Mouse (Mus musculus) heart, embryonic 11.5 days (tissue): ENCODE data around the gene Apbb2. TPM values are rescaled to one million over a fixed set of nuclear protein-coding genes. Genes with fewer than 3 reads are reported as not detected.

Experiments
- ATAC-seq: fragments of 200-750 bp; cut with Nextera tagmentation; replicated peaks from 2 replicates; pipeline ENCODE4 v1.8.0; 2017; ENCODE audit warnings: moderate library complexity; ENCODE audit not compliant: insufficient number of reproducible peaks, low FRiP score, low TSS enrichment
- H3K27ac ChIP-seq: fragments of 300-500 bp; sonication (generic); 2 replicates; pipeline ENCODE4 v1.5.1; 2014; ENCODE audit warnings: mild to moderate bottlenecking, low read depth, low read length
- H3K27me3 ChIP-seq: fragments of 300-500 bp; sonication (generic); 2 replicates; pipeline ENCODE4 v1.6.1; 2014; ENCODE audit warnings: mild to moderate bottlenecking, low read length, mixed read lengths; ENCODE audit not compliant: control insufficient read depth, insufficient read depth
- H3K36me3 ChIP-seq: fragments of 300-500 bp; sonication (generic); 2 replicates; pipeline ENCODE4 v1.6.1; 2014; ENCODE audit warnings: mild to moderate bottlenecking, low read length, moderate library complexity, mixed read lengths; ENCODE audit not compliant: control insufficient read depth, insufficient read depth
- H3K4me1 ChIP-seq: fragments of 300-500 bp; sonication (generic); 2 replicates; pipeline ENCODE4 v1.6.1; 2014; ENCODE audit warnings: low read length; ENCODE audit not compliant: control insufficient read depth, insufficient read depth
- H3K4me2 ChIP-seq: fragments of 300-500 bp; sonication (generic); 2 replicates; pipeline ENCODE4 v1.6.1; 2014; ENCODE audit warnings: mild to moderate bottlenecking, moderate library complexity
- H3K4me3 ChIP-seq: fragments of 300-500 bp; sonication (generic); 2 replicates; pipeline ENCODE4 v1.5.1; 2014; ENCODE audit warnings: low read depth, low read length
- H3K9ac ChIP-seq: fragments of 300-500 bp; sonication (generic); 2 replicates; pipeline ENCODE4 v1.6.1; 2014; ENCODE audit warnings: mild to moderate bottlenecking, low read depth, low read length, moderate library complexity
- H3K9me3 ChIP-seq: fragments of 300-500 bp; sonication (generic); replicated peaks from 2 replicates; pipeline ENCODE4 v1.6.1; 2016; ENCODE audit warnings: low read length; ENCODE audit not compliant: control insufficient read depth
- whole genome bisulfite sequencing: fragments of 180-500 bp; shearing (Covaris S2); extraction: QIAGEN DNeasy Blood & Tissue Kit; methylation state at CpG from one replicate; pipeline ENCODE4 v1.1.7; 2014; ENCODE audit not compliant: insufficient replicate concordance; 5-methylcytosine and 5-hydroxymethylcytosine counted together
- polyA plus RNA-seq: library from polyadenylated mRNA; unstranded; fragments of >200 nt; fragmentation: Nextera tagmentation; extraction: Ambion mirVana; gene quantifications from 2 replicates; pipeline ENCODE4 v1.2.1, GENCODE M21; 2014

Gene Apbb2
- polyA plus RNA-seq, 1 experiment from 2014 or later: 25.9 TPM

DNA sequence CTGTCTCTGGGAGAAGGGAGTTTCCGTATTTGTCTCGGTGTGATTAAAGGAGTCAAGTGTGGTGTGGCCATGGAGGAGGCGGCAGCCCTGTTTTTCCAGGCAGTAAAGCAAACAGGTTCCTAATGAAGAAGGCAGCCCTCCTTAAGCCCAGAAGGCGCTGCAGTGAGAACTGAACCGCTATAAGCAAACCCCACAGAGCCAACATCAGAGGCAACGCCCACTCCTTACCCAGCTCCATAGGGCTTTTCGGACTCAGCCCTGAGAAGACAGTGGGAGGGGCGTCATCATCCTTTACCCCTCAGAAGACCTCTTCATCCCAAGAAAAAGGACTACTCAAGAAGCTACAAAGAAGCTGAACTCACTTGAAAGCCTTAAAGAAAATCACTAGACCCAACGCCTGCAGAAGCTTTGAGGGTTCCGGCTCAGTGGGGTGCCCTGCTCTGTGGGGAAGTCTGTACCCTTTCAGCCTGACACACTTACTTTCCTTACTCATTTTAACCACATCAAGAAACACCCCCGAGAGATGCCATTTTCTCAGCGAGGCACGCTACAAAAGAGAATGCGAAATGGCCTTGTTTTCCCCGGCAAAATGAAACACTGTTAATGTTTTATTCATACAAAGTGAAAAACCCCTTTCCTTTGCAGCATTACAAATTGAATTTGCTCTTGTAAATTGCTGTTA lies 258.7 kb downstream of the Apbb2 start:
- no peak overlapping the region for H3K4me2 ChIP-seq
- H3K27ac ChIP-seq: no peak overlapping the region

DNA sequence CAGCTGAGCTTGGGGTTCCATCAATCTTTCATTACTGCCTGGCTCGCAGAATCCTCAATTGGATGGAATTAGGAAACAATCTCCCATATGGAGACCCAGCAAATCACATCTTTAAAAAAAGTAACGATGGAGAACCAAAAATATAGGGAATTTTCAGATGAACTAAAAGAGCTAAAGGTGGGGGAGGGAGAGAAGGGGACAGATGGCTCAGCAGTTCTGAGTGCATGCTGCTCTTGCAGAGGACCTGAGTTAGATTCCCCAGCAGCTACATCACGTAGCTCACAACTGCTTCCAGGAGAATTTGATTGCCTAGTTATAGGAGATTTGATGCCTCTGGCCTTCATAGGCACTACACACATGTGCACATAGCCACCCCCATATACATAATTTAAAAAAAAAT lies 263.4 kb downstream of the Apbb2 start:
- no peak overlapping the region for H3K27ac ChIP-seq
- ATAC-seq: no peak
- H3K4me2 ChIP-seq: no peak overlapping the region
- no peaks in the 10 kb centered on the region for H3K27me3 ChIP-seq
- H3K9ac ChIP-seq: no peak overlapping the region
- no peaks in the 10 kb centered on the region for H3K9me3 ChIP-seq
- H3K36me3 ChIP-seq: no peaks in the 10 kb centered on the region; the same call in 1 of the 2 replicates
- H3K4me1 ChIP-seq: no peaks in the 10 kb centered on the region
- H3K4me3 ChIP-seq: no peak overlapping the region
- WGBS: 83% methylated on average over 3 of the region's 3 CpGs

More for the DNA sequence above, 258.7 kb downstream of the Apbb2 start:
- 73% methylated on average over 15 of the region's 15 CpGs for WGBS
- ATAC-seq: no peak
- Histone ChIP-seq H3K9ac (no peak overlapping the region), H3K4me3 (no peak overlapping the region), H3K9me3 (no peaks in the 10 kb centered on the region), H3K27me3 (no peaks in the 10 kb centered on the region), H3K36me3 (peaks cover 2% of the 10 kb centered on the region; the same call in 1 of the 2 replicates), H3K4me1 (0 out of 2 replicates have a peak, but pooled peaks cover 4% of the 10 kb centered on the region)

GRCm38 (mm10) chr5:66353876-66354275 lies 264.7 kb downstream of the Apbb2 start:
- Histone ChIP-seq H3K4me3 (no peak overlapping the region), H3K27ac (no peak overlapping the region), H3K4me1 (no peaks in the 10 kb centered on the region), H3K9ac (no peak overlapping the region), H3K27me3 (no peaks in the 10 kb centered on the region), H3K4me2 (no peak overlapping the region), H3K36me3 (no peaks in the 10 kb centered on the region; the same call in 1 of the 2 replicates), H3K9me3 (no peaks in the 10 kb centered on the region)
- no peak for ATAC-seq
- WGBS: 58% methylated on average over 3 of the region's 3 CpGs

- Histone ChIP-seq H3K4me1 (no peaks in the 10 kb centered on the region), H3K9me3 (no peaks in the 10 kb centered on the region), H3K4me3 (no peak overlapping the region), H3K4me2 (no peak overlapping the region), H3K36me3 (no peaks in the 10 kb centered on the region; the same call in 1 of the 2 replicates), H3K27ac (no peak overlapping the region), H3K9ac (no peak overlapping the region), H3K27me3 (no peaks in the 10 kb centered on the region)
- 80% methylated on average over 7 of the region's 7 CpGs for WGBS
- no peak for ATAC-seq
Measured at GRCm38 (mm10) chr5:66351836-66352390, 266.7 kb downstream of the Apbb2 start.

GRCm38 (mm10) chr5:66351064-66351463 lies 267.5 kb downstream of the Apbb2 start:
- no peak for ATAC-seq
- no peaks in the 10 kb centered on the region for H3K27me3 ChIP-seq
- 71% methylated on average over 12 of the region's 12 CpGs for WGBS
- no peak overlapping the region for H3K4me3 ChIP-seq
- no peak overlapping the region for H3K9ac ChIP-seq
- no peak overlapping the region for H3K4me2 ChIP-seq
- no peaks in the 10 kb centered on the region for H3K9me3 ChIP-seq
- H3K36me3 ChIP-seq: no peaks in the 10 kb centered on the region; the same call in 1 of the 2 replicates
- no peak overlapping the region for H3K27ac ChIP-seq
- no peaks in the 10 kb centered on the region for H3K4me1 ChIP-seq

DNA sequence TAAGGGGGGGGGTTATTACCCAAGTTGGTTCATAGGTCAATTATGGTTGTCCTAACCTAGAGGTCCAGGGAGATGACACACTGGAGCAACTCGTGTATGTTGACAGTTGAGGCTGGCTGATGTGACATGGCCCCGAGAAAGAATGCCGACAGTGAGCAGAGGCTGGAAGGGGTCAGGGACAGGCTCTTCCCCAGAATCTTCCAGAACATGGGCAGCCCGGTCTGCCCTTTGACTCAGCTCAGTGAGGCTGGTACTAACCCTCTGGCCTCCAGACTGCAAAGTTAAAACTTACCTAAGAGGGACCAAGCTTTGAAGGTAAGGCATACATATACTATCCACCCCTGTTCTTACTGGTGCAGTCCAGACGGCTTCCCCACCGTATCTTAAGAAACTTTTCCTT lies 268.0 kb downstream of the Apbb2 start:
- H3K4me2 ChIP-seq: no peak overlapping the region
- H3K4me1 ChIP-seq: no peaks in the 10 kb centered on the region
- no peak overlapping the region for H3K4me3 ChIP-seq
- no peaks in the 10 kb centered on the region for H3K9me3 ChIP-seq
- no peak overlapping the region for H3K9ac ChIP-seq
- no peaks in the 10 kb centered on the region for H3K27me3 ChIP-seq
- no peaks in the 10 kb centered on the region; the same call in 1 of the 2 replicates for H3K36me3 ChIP-seq
- ATAC-seq: no peak
- no peak overlapping the region for H3K27ac ChIP-seq
- 75% methylated on average over 6 of the region's 6 CpGs for WGBS

DNA sequence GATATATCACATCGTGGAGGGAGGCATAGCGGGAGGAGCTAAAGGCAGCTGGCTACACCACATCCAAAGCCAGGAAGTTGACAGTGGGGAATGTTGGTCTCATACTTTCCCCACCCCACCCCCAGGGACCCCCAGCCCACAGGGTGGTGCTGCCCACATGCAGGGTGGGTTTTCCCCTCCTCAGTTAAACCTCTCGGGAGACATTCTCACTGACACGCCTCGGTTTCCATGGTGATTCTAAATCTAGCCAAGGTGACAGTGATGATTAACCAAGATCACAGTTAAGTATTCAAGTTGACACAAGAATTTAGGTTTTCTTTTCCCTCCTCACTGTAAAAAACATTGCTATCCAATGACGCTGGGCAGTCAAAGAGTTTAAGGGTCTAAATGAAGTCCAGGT lies 270.2 kb downstream of the Apbb2 start:
- WGBS: 78% methylated on average over 6 of the region's 6 CpGs
- no peak overlapping the region for H3K27ac ChIP-seq

GRCm38 (mm10) chr5:66346756-66347155 lies 271.8 kb downstream of the Apbb2 start:
- Histone ChIP-seq H3K9me3 (no peaks in the 10 kb centered on the region), H3K9ac (no peak overlapping the region), H3K4me2 (no peak overlapping the region), H3K27ac (no peak overlapping the region), H3K36me3 (no peaks in the 10 kb centered on the region), H3K27me3 (no peaks in the 10 kb centered on the region), H3K4me3 (no peak overlapping the region), H3K4me1 (peaks cover 4% of the 10 kb centered on the region; the same call in 1 of the 2 replicates)
- no peak for ATAC-seq
- 81% methylated on average over 6 of the region's 6 CpGs for WGBS

More for the DNA sequence above, 270.2 kb downstream of the Apbb2 start:
- Histone ChIP-seq H3K4me1 (peaks cover 4% of the 10 kb centered on the region; the same call in 1 of the 2 replicates), H3K4me3 (no peak overlapping the region), H3K9me3 (no peaks in the 10 kb centered on the region), H3K27me3 (no peaks in the 10 kb centered on the region), H3K4me2 (no peak overlapping the region), H3K9ac (no peak overlapping the region), H3K36me3 (no peaks in the 10 kb centered on the region; the same call in 1 of the 2 replicates)
- ATAC-seq: no peak
